Mouse (Mus musculus) brain, adult 2 months (tissue): ENCODE data around the gene Wdr89.
A peak's percentile ranks its signal among the peaks of the same experiment; 100 is the strongest.

ENCODE experiments used
- DNase-seq: peaks from one replicate; pipeline ENCODE4 v3.0.0; 2011; ENCODE audit warnings: low read depth, low spot score

The Wdr89 gene

GRCm38 (mm10) chr12:75668916-75669257 is 450 bp downstream of the Wdr89 start:
- DNase-seq: no peak

- DNase-seq: no peak
These were observed 1.1 kb downstream of the Wdr89 start for GRCm38 (mm10) chr12:75668221-75668620.

GRCm38 (mm10) chr12:75666939-75667338 is 2.4 kb downstream of the Wdr89 start:
- no peak for DNase-seq

GRCm38 (mm10) chr12:75664516-75664810 is 4.9 kb downstream of the Wdr89 start:
- no peak for DNase-seq

- DNase-seq: no peak
These were observed 5.5 kb downstream of the Wdr89 start for GRCm38 (mm10) chr12:75663646-75664515.

- no peak for DNase-seq
These were observed 7.0 kb downstream of the Wdr89 start for GRCm38 (mm10) chr12:75662376-75662775.

GRCm38 (mm10) chr12:75658403-75658802 is 10.9 kb downstream of the Wdr89 start:
- no peak for DNase-seq

- DNase-seq: peak; percentile 81
These were observed 12.8 kb downstream of the Wdr89 start for GRCm38 (mm10) chr12:75656580-75656979.

- no peak for DNase-seq
These were observed 15.0 kb downstream of the Wdr89 start for GRCm38 (mm10) chr12:75654247-75654801.

GRCm38 (mm10) chr12:75649706-75650093 is 19.6 kb downstream of the Wdr89 start:
- no peak for DNase-seq

- DNase-seq: peak; percentile 85
These were observed 20.2 kb downstream of the Wdr89 start for GRCm38 (mm10) chr12:75649058-75649705.

- DNase-seq: peak; percentile 13
These were observed 21.1 kb downstream of the Wdr89 start for GRCm38 (mm10) chr12:75648281-75648680.

- DNase-seq: no peak
These were observed 21.7 kb downstream of the Wdr89 start for GRCm38 (mm10) chr12:75647663-75648062.

- peak; percentile 6 for DNase-seq
These were observed 23.6 kb downstream of the Wdr89 start for GRCm38 (mm10) chr12:75645780-75646179.

- DNase-seq: no peak
These were observed 27.6 kb downstream of the Wdr89 start for GRCm38 (mm10) chr12:75641726-75642125.

GRCm38 (mm10) chr12:75638345-75638744 is 31.0 kb downstream of the Wdr89 start:
- DNase-seq: no peak

- no peak for DNase-seq
These were observed 32.2 kb downstream of the Wdr89 start for GRCm38 (mm10) chr12:75637103-75637502.

- no peak for DNase-seq
These were observed 33.4 kb downstream of the Wdr89 start for GRCm38 (mm10) chr12:75635771-75636430.

- no peak for DNase-seq
These were observed 39.7 kb downstream of the Wdr89 start for GRCm38 (mm10) chr12:75629618-75630017.

- no peak for DNase-seq
These were observed 46.0 kb downstream of the Wdr89 start for GRCm38 (mm10) chr12:75623292-75623691.

- no peak for DNase-seq
These were observed 46.5 kb downstream of the Wdr89 start for GRCm38 (mm10) chr12:75622835-75623234.

- no peak for DNase-seq
These were observed 52.5 kb downstream of the Wdr89 start for GRCm38 (mm10) chr12:75616841-75617240.
